Mouse (Mus musculus): Measurements from ENCODE around the gene Uchl1.

Uchl1 gene

DNA sequence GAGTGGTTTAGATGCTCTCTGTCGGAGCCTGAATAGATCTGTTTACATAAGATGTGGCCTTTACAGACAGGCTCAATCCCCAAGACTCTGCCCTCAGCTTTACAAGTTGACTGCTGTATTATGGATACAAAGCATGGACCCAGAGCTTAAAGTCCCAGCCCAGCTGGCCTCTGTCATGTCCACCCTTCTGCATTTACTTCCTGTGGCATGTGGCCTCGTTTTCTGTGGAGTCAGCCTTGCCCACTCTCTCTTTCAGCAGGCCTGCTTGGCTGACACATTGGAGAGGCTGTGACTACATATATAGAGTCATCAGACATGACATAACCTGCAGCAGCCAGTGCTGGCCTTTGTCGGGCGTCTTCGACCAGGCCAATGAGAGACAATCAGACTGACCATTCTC is 32.0 kb downstream of the Uchl1 start:
- no peak for DNase-seq (ENCODE audit: low spot score in 2 of 2)

DNA sequence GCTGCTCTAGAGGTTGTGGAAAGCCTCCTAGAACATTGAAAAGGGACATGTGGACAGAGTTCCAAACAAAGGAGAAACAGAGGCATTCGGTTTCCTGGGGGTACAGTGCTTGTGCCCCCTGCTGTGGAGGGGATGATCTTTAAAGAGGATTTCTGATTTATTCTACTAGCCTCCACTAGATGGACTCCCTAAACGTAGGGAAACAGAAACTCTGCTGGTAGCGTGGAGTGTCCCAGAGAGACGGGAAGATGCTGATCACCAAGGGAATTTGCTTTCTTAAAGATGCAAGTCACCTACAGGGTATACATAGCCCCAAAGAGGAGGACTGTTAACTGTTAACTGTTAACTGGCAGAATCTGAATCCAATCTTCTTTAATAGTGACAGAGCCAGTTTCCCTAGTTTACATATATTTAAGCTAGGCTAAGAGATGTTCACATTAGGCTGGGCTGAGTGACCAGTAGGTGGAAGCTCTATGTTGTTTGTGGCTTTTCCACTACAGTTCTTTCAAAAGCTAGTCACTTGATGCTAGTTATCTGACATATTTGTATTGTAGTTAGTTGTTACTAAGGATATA is 34.6 kb downstream of the Uchl1 start:
- DNase-seq (ENCODE audit: low spot score in 2 of 2): no peak

DNA sequence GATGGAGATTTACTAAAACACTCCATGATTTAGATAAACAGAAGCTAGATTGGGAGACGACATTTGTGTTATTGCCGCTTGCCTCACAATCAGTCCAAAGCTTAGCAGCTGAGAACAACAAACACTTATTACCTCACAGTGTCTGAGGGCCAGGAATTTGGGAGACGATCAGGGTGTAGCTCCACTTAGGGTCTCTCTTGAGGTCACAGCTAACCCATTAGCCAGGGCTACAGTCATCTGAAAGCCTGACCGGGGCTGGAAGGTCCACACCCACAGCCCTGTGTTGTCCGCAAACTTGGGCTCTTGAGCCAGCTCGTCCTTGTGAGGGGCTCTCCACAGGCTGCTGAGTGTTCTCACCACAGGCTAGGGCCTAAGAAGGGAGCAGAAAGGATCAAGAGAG is 36.9 kb downstream of the Uchl1 start:
- DNase-seq (ENCODE audit: low spot score in 2 of 2): no peak

DNA sequence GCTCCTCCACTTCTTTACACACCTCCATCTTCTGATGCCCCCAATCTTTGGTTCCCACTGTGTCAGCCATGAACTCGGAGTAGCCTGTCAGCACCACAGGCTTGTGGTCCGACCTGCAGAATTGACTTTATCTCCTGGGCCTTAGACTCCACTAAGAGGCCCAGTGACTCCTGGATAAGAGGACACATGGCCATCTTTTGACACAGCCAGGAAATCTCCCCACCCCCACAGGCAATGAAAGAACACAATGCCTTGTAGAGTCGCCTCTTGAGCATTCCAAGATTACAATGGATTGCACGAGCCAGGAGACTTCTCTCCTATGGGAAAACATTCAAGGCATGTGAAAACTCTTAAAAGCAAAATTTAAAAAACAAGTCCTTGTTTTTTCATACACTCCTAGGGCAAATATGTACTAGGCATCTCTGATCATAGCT is 39.6 kb downstream of the Uchl1 start:
- no peak for DNase-seq (ENCODE audit: low spot score in 2 of 2)

DNA sequence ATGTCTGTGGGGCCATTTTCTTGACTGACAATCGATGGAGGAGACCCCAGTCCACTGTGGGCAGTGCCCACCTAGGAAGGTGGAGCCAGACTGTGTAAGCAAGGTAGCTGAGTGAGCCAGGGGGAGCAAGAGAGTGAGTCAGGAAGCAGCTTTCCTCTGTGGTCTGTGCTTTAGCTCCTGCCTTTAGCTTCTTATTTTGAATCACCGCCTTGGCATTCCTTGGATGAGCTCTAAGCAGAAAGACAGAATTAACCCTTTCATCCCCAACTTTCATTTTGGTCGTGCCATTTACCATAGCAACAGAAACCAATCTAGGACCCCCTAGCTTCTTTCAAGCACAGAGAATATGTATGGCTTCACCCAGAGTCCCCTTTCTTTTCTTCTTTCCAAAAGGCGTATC is 42.0 kb downstream of the Uchl1 start:
- DNase-seq (ENCODE audit: low spot score in 2 of 2): no peak

DNA sequence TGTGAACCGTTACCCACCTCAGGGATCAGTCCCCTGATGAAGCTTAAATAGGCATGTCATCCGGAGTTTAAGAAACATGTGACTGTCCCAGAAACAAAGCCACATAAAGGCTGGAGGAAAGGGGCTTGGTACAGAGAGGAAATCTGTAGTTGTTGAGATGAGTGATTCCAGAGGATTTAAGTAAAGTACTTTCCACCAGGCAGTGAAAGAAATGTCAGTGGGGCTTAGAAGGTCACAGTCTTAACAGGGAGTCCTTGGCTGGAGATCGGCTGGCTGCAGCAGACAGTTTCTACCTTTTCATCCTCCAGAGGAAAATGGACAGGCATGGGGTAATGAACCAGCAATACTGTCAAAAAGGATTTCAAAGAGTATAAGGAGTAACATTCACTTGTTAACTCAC is 42.5 kb downstream of the Uchl1 start:
- no peak for DNase-seq (ENCODE audit: low spot score in 2 of 2)

DNA sequence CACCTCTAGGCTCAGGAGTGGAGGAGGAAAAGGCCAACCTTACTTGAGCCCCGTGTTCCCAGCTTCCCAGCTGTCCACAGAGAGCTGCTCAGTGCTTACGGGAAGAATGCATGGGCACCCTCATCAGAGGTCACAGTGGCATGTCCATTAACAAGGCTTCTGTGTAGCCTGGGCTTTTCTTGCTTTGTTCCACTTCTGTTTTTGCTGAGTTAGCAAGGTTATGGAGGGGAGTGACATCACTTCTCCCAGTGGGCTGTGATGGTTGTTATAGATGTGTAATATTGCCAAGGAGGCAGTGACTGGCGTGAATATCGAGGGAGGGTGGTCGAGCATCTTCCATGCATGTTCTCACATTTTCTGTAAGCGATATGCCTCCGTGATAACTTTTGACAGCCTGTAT is 43.0 kb downstream of the Uchl1 start:
- DNase-seq (ENCODE audit: low spot score in 2 of 2): no peak

DNA sequence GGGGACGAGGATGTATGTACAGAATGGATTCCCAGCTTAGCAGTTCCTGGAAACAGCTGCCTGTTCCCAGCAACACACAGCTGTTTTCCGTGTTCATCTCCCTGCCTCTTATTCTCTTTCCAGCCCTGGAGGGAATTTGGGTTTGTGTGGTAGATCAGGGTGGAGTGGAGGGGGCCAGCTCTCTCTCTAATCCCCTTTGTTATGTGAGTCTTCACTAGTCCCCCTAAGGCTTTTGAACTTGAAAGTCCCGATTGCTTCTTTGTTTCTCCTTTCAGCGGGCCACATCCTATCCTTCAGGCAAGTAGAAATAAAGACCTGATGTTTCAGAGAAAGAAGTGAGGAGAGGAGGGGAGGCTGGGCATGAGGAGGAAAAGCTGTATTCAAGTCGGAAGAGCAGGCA is 45.0 kb downstream of the Uchl1 start:
- DNase-seq (ENCODE audit: low spot score in 2 of 2): no peak

DNA sequence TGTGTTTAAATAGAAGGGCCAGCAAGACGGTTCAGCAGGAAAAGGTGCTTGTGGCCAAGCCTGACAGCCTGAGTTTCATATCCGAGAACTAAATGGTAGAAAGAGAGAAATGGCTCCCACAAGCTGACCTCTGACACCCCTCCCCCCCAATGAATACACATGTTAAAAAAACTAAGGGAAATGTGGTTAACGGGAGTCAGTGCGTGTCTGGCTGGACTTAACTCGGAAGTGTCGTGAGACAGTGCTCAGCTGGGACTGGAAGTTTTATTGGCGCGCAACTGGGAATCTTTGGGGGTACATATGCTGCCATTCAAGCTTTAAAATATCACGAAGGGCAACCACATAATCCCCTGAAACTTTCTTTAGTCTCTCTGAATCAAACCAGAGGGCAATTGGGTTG is 46.7 kb downstream of the Uchl1 start:
- DNase-seq (ENCODE audit: low spot score in 2 of 2): no peak

DNA sequence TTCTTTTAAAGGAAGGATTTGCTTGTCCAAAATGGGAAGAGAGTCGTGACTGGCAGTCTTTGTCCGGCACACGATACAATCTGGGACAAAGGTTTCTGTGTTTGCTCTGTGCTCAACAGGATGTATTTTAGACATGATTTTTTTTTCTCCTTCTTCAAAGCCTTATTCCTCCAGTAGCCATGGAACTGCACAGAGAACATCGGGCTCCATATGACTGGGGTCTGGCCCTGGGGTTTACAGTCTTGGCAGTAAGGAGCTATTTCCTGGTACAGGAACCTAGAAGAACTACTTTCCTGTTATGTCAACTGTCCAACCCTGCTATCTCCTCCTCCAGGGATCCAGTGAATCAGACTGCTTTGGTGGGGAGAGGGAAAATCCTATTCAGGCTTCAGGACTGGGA is 47.1 kb downstream of the Uchl1 start:
- DNase-seq (ENCODE audit: low spot score in 2 of 2): no peak

DNA sequence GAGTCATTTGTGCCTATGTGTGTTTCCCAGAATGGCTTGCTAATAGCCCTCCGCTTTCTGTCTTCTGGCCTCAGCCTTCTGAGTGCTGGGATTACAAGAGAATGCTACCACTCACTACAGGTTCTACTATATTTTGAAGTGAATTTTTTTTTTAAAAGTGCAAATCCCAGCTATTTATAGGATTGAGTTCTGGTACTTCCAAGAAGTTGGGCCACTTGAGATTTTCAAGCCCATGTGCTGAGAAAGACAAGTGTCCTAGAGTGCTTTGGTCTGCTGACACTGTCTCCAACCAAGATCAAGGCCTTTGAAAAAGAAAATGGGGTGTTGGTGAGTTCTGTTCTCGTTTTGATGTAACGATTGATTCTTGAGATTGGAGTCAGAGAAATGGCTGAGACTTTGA is 47.7 kb downstream of the Uchl1 start:
- DNase-seq (ENCODE audit: low spot score in 2 of 2): no peak

DNA sequence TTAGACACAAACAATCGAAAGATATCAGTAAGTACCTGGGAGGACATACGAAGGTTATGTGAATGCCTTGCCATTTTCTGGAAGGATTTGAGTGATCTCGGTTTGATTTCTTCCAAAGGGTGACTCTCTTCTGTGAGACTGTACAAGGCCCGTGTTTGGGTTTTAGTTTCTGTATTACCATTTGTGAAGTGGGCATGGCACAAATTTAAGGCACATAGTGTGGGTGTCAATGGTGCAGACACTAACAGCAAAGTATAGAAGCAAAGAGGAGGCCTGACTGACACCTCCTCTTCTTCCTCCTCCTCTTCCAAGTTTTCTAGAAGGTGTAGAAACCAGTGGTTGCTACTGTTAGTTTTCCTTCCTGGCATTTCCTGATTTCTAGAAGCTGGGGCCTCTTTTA is 53.4 kb downstream of the Uchl1 start:
- no peak for DNase-seq (ENCODE audit: low spot score in 2 of 2)

DNA sequence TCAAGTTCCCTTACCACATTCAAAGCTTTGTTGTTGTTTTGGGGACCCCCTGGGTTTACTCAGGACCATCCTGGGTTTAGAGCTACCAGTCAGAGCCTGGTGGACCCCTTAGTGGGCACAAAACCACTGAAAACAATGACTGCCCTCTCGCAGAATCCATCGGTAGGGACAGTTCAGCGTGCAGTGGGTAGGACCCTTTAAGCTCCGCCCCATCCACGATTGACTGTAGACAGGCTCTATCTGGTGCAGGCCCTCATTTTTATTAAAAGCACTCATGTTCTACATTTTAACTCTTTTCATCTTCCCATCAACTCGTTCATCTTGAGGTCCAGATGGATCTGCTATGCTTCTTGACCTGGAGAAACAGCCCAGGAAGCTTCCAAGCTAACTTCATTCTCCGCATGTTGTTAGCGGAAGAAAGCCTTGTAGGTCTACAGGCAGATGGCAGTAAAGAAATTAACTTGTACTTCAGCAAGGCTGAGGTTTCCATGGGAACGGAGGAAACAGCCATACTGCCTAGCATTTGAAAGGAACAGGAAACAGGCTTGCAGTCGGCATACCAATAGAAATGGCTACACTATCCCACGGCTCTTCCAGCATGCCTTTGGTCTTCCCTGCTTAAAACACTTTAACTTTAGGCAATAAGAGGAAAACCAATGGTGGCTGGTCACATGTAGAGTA is 54.9 kb downstream of the Uchl1 start:
- no peak for DNase-seq (ENCODE audit: low spot score in 2 of 2)

DNA sequence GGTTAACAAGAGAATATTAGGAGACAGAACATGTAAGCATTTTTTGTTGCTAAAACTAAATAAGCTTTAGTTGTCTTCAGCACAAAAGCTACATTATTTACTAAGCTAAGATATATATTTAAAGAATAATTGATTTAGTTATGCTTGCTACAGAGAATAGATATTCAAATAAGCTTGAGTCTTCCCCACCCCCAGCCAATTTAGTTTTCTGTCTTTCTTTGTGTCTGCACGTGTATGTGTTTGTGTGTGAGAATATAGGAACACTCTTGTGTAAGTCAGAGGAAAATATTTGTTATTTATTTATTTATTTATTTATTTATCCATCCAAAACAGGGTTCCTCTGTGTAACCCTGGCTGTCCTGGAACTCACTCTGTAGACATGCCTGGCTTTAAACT is 55.4 kb downstream of the Uchl1 start:
- no peak for DNase-seq (ENCODE audit: low spot score in 2 of 2)

DNA sequence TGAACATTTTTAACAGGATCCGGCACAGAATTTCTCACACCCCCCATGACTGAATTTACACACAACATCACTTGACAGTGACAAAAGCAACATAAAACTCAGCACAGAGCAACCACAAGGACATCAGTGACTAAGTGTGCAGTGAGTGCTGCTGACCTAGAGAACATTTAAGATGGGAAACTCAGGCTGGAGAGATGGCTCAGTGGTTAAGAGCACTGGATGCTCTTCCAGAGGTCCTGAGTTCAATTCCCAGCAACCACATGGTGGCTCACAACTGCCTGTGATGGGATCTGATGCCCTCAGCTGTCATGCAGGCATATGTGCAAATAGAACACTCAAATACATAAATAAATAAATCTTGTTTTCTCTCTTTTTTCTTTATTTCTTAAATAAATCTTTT is 57.7 kb downstream of the Uchl1 start:
- DNase-seq (ENCODE audit: low spot score in 2 of 2): no peak

Data from natural killer cell, adult 2 months (primary cell).